Mouse (Mus musculus): ENCODE results near the gene Dnal1. TPM values are rescaled to one million over a fixed set of nuclear protein-coding genes. Genes with fewer than 3 reads are reported as not detected.

Gene Dnal1
- 13.6 TPM for polyA plus RNA-seq (2014; fragmentation: Illumina TruSeq; extraction: RNeasy Lipid Tissue Mini Kit (QIAGEN cat#74804); ENCODE audit: low read depth, low replicate concordance)

GRCm38 (mm10) chr12:84114153-84114994 is at the start of gene Dnal1:
Gene Dnal1 (plus strand): TSS chr12:84114366.

GRCm38 (mm10) chr12:84068986-84069385 is 45.2 kb upstream of the Dnal1 start, which contains the start of gene Acot5:
Gene Acot5 (plus strand): TSS chr12:84069325.

GRCm38 (mm10) chr12:84100604-84101492 is 13.3 kb upstream of the Dnal1 start, which contains the start of gene Acot6:
Gene Acot6 (plus strand): TSS chr12:84100654.

GRCm38 (mm10) chr12:84147954-84148621 is 33.9 kb downstream of the Dnal1 start, which contains the start of gene Pnma1:
Gene Pnma1 (minus strand): TSS chr12:84148489.

Other genes with a start within 250 kb of the Dnal1 start
- gene Numb, start 192.4 kb upstream of the Dnal1 start, polyA plus RNA-seq (2014; fragmentation: Illumina TruSeq; extraction: RNeasy Lipid Tissue Mini Kit (QIAGEN cat#74804); ENCODE audit: low read depth, low replicate concordance), result 35.4 TPM
- gene Riox1, start 163.8 kb upstream of the Dnal1 start, polyA plus RNA-seq (2014; fragmentation: Illumina TruSeq; extraction: RNeasy Lipid Tissue Mini Kit (QIAGEN cat#74804); ENCODE audit: low read depth, low replicate concordance), result 1.7 TPM
- not detected for gene Heatr4, start 129.5 kb upstream of the Dnal1 start, polyA plus RNA-seq (2014; fragmentation: Illumina TruSeq; extraction: RNeasy Lipid Tissue Mini Kit (QIAGEN cat#74804); ENCODE audit: low read depth, low replicate concordance)
- 0.82 TPM for gene Acot2, start 126.5 kb upstream of the Dnal1 start, polyA plus RNA-seq (2014; fragmentation: Illumina TruSeq; extraction: RNeasy Lipid Tissue Mini Kit (QIAGEN cat#74804); ENCODE audit: low read depth, low replicate concordance)
- 7.6 TPM for gene Acot1, start 104.9 kb upstream of the Dnal1 start, polyA plus RNA-seq (2014; fragmentation: Illumina TruSeq; extraction: RNeasy Lipid Tissue Mini Kit (QIAGEN cat#74804); ENCODE audit: low read depth, low replicate concordance)
- gene Acot4, start 76.0 kb upstream of the Dnal1 start, polyA plus RNA-seq (2014; fragmentation: Illumina TruSeq; extraction: RNeasy Lipid Tissue Mini Kit (QIAGEN cat#74804); ENCODE audit: low read depth, low replicate concordance), result 10.4 TPM
- gene Gm49366, start 75.4 kb upstream of the Dnal1 start, polyA plus RNA-seq (2014; fragmentation: Illumina TruSeq; extraction: RNeasy Lipid Tissue Mini Kit (QIAGEN cat#74804); ENCODE audit: low read depth, low replicate concordance), result not detected
- gene Acot3, start 62.2 kb upstream of the Dnal1 start, polyA plus RNA-seq (2014; fragmentation: Illumina TruSeq; extraction: RNeasy Lipid Tissue Mini Kit (QIAGEN cat#74804); ENCODE audit: low read depth, low replicate concordance), result not detected
- not detected for gene Acot5, start 45.0 kb upstream of the Dnal1 start, polyA plus RNA-seq (2014; fragmentation: Illumina TruSeq; extraction: RNeasy Lipid Tissue Mini Kit (QIAGEN cat#74804); ENCODE audit: low read depth, low replicate concordance)
- gene Acot6, start 13.7 kb upstream of the Dnal1 start, polyA plus RNA-seq (2014; fragmentation: Illumina TruSeq; extraction: RNeasy Lipid Tissue Mini Kit (QIAGEN cat#74804); ENCODE audit: low read depth, low replicate concordance), result 8.3 TPM
- gene Pnma1, start 34.1 kb downstream of the Dnal1 start, polyA plus RNA-seq (2014; fragmentation: Illumina TruSeq; extraction: RNeasy Lipid Tissue Mini Kit (QIAGEN cat#74804); ENCODE audit: low read depth, low replicate concordance), result not detected
- gene Elmsan1, start 104.5 kb downstream of the Dnal1 start, polyA plus RNA-seq (2014; fragmentation: Illumina TruSeq; extraction: RNeasy Lipid Tissue Mini Kit (QIAGEN cat#74804); ENCODE audit: low read depth, low replicate concordance), result 17.7 TPM
- 113 TPM for gene Ptgr2, start 170.9 kb downstream of the Dnal1 start, polyA plus RNA-seq (2014; fragmentation: Illumina TruSeq; extraction: RNeasy Lipid Tissue Mini Kit (QIAGEN cat#74804); ENCODE audit: low read depth, low replicate concordance)
- gene Zfp410, start 202.5 kb downstream of the Dnal1 start, polyA plus RNA-seq (2014; fragmentation: Illumina TruSeq; extraction: RNeasy Lipid Tissue Mini Kit (QIAGEN cat#74804); ENCODE audit: low read depth, low replicate concordance), result 45.7 TPM
- gene Coq6, start 247.3 kb downstream of the Dnal1 start, polyA plus RNA-seq (2014; fragmentation: Illumina TruSeq; extraction: RNeasy Lipid Tissue Mini Kit (QIAGEN cat#74804); ENCODE audit: low read depth, low replicate concordance), result 2.2 TPM
- gene Fam161b, start 247.5 kb downstream of the Dnal1 start, polyA plus RNA-seq (2014; fragmentation: Illumina TruSeq; extraction: RNeasy Lipid Tissue Mini Kit (QIAGEN cat#74804); ENCODE audit: low read depth, low replicate concordance), result 4.2 TPM